Mouse (Mus musculus) neural tube, embryonic 14.5 days (tissue): Measurements from ENCODE around the gene 1700019N19Rik. TPM values are rescaled to one million over a fixed set of nuclear protein-coding genes. Genes with fewer than 3 reads are reported as not detected.
A peak's percentile ranks its signal among the peaks of the same experiment; 100 is the strongest.

Source experiments
- ATAC-seq: fragments of 200-750 bp; cut with Nextera tagmentation; 2 replicates; pipeline ENCODE4 v1.8.0; 2017; ENCODE audit warnings: low read depth, mild to moderate bottlenecking, moderate TSS enrichment, moderate library complexity
- H3K27ac ChIP-seq: fragments of 300-500 bp; sonication (generic); 2 replicates; pipeline ENCODE4 v1.5.1; 2014; ENCODE audit warnings: low read depth, mild to moderate bottlenecking, control low read depth, low read length, moderate library complexity, mixed read lengths
- H3K27me3 ChIP-seq: fragments of 300-500 bp; sonication (generic); 2 replicates; pipeline ENCODE4 v1.6.1; 2014; ENCODE audit warnings: low read length; ENCODE audit not compliant: control insufficient read depth, insufficient read depth
- H3K36me3 ChIP-seq: fragments of 300-500 bp; sonication (generic); 2 replicates; pipeline ENCODE4 v1.6.1; 2014; ENCODE audit warnings: low read length, mixed read lengths; ENCODE audit not compliant: control insufficient read depth, insufficient read depth
- H3K4me1 ChIP-seq: fragments of 300-500 bp; sonication (generic); 2 replicates; pipeline ENCODE4 v1.6.1; 2014; ENCODE audit warnings: low read length; ENCODE audit not compliant: control insufficient read depth, insufficient read depth
- H3K4me2 ChIP-seq: fragments of 300-500 bp; sonication (generic); 2 replicates; pipeline ENCODE4 v1.6.1; 2014; ENCODE audit warnings: mild to moderate bottlenecking, low read depth, low read length, control low read depth
- H3K4me3 ChIP-seq: fragments of 300-500 bp; sonication (generic); 2 replicates; pipeline ENCODE4 v1.5.1; 2014; ENCODE audit warnings: low read depth, low read length, control low read depth, mixed read lengths
- H3K9ac ChIP-seq: fragments of 300-500 bp; sonication (generic); replicated peaks from 2 replicates; pipeline ENCODE4 v1.6.1; 2014; ENCODE audit warnings: low read depth, mild to moderate bottlenecking, control low read depth, low read length, mixed read lengths
- H3K9me3 ChIP-seq: fragments of 300-500 bp; sonication (generic); 2 replicates; pipeline ENCODE4 v1.6.1; 2016; ENCODE audit warnings: low read length; ENCODE audit not compliant: control insufficient read depth
- WGBS: fragments of 180-500 bp; shearing (Covaris S2); extraction: QIAGEN DNeasy Blood & Tissue Kit; methylation state at CpG from one replicate; pipeline ENCODE4 v1.1.7; 2014; 5-methylcytosine and 5-hydroxymethylcytosine counted together
- polyA plus RNA-seq: library from polyadenylated mRNA; unstranded; fragments of >200 nt; fragmentation: Nextera tagmentation; extraction: Ambion mirVana; gene quantifications from 2 replicates; pipeline ENCODE4 v1.2.1, GENCODE M21; 2014

The 1700019N19Rik gene
- polyA plus RNA-seq, 1 experiment from 2014 or later, result not detected

DNA sequence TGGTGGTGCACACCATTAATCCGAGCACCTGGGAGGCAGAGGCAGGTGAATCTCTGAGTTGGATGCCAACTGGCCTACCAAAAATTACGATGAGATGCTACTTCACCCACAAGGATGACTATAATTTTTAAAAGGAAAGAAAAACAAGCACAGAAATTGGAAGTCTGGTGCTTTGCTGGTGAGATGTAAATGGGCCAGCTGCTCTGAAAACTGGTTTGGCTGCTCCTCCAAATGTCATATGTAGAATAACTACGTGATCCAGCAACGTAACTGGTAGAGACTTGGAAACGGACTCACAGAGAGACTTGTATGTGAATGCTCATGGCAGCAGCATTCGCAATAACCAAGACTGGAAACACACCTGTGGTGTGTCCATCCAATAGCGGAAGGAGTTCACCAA lies 35.9 kb upstream of the 1700019N19Rik start:
- Histone ChIP-seq H3K4me3 (no peak overlapping the region), H3K4me1 (peaks cover 26% of the 10 kb centered on the region), H3K27ac (peak overlapping the region; percentile 67), H3K36me3 (no peaks in the 10 kb centered on the region), H3K4me2 (no peak overlapping the region), H3K9me3 (no peaks in the 10 kb centered on the region), H3K27me3 (no peaks in the 10 kb centered on the region), H3K9ac (no peak overlapping the region)
- 87% methylated on average over 7 of the region's 7 CpGs for WGBS
- ATAC-seq, result no peak

DNA sequence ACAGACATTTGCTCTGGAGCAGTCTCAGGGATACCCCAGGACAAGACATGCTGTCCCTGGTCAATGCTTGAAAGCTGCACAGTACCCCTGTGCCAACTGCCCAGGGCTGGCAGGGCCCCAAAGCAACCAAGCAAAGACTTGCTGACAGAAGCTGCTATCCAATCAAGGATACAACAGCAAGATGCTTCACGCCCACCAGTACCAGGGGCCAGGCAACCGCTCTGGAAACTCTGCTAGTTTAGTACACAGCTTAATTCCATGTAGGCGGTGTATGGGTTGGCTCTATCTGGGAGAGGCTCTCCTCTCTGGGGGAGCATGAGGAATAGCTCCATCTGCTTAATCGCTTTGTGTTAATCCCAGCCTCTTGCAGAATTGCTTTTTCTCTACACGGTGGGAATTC lies 35.3 kb upstream of the 1700019N19Rik start:
- H3K36me3 ChIP-seq, result no peaks in the 10 kb centered on the region
- H3K4me3 ChIP-seq, result no peak overlapping the region
- no peak overlapping the region for H3K4me2 ChIP-seq
- peaks cover 22% of the 10 kb centered on the region for H3K4me1 ChIP-seq
- H3K27ac ChIP-seq, result peak overlapping the region; percentile 67
- ATAC-seq, result peak; percentile 73
- 47% methylated on average over 5 of the region's 5 CpGs for WGBS
- H3K9ac ChIP-seq, result no peak overlapping the region
- H3K27me3 ChIP-seq, result no peaks in the 10 kb centered on the region
- H3K9me3 ChIP-seq, result no peaks in the 10 kb centered on the region

DNA sequence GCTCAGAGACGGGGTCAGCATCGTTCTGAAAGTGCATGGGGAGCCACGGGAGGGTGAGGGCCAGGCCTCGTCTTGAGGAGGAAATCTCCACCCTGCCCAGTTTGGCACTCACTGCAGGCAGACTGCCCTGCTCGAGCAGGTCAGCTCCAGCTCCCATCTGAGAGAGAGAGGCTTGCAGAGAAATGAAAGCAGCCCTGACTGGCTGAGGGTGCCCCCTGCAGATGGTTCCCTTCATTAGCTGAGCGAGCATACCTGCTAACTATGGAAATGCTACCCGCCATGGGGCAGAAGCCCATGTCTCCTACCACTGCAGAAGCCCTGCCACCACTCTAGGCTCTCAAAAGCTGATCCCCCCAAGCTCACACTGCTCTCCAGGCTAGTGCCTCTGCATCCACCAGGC lies 33.4 kb upstream of the 1700019N19Rik start:
- Histone ChIP-seq H3K27ac (no peak overlapping the region), H3K9ac (no peak overlapping the region), H3K36me3 (no peaks in the 10 kb centered on the region), H3K4me3 (no peak overlapping the region), H3K27me3 (no peaks in the 10 kb centered on the region), H3K9me3 (no peaks in the 10 kb centered on the region), H3K4me2 (no peak overlapping the region), H3K4me1 (peaks cover 20% of the 10 kb centered on the region)
- 57% methylated on average over 7 of the region's 7 CpGs for WGBS
- ATAC-seq, result no peak

DNA sequence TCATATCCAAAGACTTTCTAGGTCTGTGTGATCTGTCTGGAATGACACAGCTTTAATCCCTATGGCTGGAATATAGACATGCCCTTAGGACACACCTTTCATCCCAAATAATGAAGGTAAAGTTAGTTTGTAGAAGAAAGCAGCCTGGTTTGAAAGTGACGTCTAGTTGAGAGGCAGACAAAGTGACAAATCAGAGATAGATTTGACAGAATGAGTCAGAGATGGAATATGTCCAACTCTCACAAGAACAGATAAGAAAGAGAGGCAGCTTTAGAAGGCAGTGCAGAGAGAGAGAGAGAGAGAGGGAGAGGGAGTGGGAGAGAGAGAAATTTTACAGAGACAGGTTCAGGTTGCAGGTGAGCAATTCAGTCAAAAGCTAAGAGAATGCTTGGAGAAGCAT lies 30.1 kb upstream of the 1700019N19Rik start:
- Histone ChIP-seq H3K4me2 (no peak overlapping the region), H3K27ac (no peak overlapping the region), H3K27me3 (no peaks in the 10 kb centered on the region), H3K4me3 (no peak overlapping the region), H3K36me3 (no peaks in the 10 kb centered on the region; the same call in 1 of the 2 replicates), H3K4me1 (peaks cover 7% of the 10 kb centered on the region; the same call in 1 of the 2 replicates), H3K9ac (no peak overlapping the region), H3K9me3 (no peaks in the 10 kb centered on the region)
- WGBS, result 91% methylated on average over 1 of the region's 1 CpGs
- ATAC-seq, result no peak

DNA sequence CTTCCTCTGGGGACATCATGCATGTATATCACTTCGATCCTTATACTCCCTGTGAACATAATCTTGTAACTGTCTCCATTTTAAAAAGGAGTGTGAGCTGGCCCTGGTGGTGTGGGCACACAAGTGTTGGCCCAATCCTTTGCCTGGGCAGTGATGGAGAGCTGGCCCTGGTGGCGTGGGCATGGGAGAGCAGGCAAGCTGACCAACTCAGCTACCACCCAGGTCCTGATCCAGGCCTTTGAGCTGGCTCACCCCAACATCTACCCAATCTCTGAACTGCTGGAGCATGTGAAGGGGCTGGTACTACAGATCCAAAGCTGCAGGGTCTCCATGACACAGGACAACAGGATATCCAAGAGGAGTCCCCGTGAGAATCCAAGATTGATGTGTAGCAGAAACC lies 29.0 kb upstream of the 1700019N19Rik start:
- H3K27me3 ChIP-seq, result no peaks in the 10 kb centered on the region
- WGBS, result 76% methylated on average over 3 of the region's 3 CpGs
- H3K36me3 ChIP-seq, result no peaks in the 10 kb centered on the region; the same call in 1 of the 2 replicates
- H3K4me1 ChIP-seq, result peaks cover 7% of the 10 kb centered on the region; the same call in 1 of the 2 replicates
- H3K4me2 ChIP-seq, result no peak overlapping the region
- H3K4me3 ChIP-seq, result no peak overlapping the region
- H3K9me3 ChIP-seq, result no peaks in the 10 kb centered on the region
- no peak overlapping the region for H3K27ac ChIP-seq
- ATAC-seq, result no peak
- H3K9ac ChIP-seq, result no peak overlapping the region

DNA sequence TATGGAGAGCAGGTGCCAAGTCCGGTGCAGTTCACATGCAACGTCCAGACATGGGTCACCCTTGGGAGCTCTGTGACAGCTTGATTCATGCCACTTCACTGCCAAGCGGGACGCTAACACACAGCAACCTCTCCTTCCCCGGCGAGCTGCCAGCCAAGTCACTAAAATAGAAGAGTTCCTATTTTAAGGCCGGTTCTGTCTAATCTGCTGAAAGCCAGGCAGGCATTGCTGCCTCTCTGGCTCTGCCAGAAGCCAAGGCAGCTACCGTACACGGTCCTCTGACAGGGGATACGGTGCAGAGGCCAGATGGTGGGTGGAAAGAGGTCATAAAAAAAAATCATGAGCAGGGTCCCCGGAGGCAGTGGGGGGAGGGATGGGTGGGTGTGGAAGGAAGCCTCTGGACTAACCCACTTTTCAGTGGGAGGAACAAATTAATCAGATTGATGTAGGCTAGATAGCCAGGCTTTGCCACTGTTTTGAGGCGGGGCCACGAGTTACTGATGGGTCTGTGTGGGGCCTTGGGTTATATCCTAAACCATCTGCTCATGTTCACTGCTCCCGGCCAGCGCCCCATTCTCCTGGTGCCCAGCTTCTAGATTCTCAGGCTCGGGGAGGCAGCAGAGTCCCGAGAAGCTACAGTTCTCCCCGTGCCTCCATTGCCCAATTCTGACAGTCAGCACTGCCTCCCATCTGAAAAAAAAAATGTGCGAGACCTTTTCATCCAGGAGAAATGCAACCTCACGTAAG lies 28.4 kb upstream of the 1700019N19Rik start:
- WGBS, result 25% methylated on average over 20 of the region's 20 CpGs

DNA sequence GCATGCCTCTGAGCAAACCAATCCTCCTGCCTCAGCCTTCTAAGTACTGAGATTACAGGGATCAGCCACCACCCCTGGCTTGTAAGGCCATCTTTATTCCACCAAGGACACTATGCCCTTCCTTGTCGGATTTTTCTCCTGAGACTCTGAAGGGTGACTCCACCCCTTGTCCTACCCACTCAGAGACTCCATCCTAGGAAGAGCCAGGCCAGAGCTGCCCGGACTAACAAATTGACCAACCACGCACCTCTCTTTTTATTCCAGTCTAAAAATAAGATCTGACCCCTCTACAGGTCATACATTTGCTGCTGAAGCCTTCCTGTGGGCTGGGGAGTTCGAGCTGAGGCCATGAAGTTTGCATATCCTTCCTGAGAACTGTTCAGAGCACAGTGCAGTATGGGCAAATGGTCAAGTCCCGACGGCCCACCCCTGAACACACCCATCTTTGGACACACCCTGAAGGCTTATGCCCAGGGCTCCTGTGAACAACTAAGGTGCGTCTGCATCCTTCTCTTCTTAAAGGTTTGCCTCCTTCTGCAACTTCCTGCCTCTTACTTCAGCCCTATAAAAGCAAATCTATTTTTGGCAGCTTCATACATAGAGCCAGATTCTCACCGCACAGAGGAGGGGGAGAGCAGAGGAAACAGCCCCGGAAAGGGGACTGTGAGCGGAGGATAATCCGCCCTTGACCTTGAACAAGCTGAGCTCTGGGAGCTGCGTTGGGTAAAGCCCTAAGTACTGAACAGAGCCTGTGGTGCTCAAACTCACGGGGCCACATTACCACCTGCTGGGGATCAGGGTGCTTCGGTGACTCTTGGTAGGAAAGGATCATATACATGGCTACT lies 24.5 kb upstream of the 1700019N19Rik start:
- H3K36me3 ChIP-seq, result no peaks in the 10 kb centered on the region; the same call in none of the 2 replicates
- H3K4me3 ChIP-seq, result no peak overlapping the region
- H3K27ac ChIP-seq, result no peak overlapping the region
- H3K9me3 ChIP-seq, result no peaks in the 10 kb centered on the region
- H3K9ac ChIP-seq, result no peak overlapping the region
- H3K27me3 ChIP-seq, result no peaks in the 10 kb centered on the region
- no peak for ATAC-seq
- 87% methylated on average over 14 of the region's 14 CpGs for WGBS
- peaks cover 11% of the 10 kb centered on the region; the same call in 1 of the 2 replicates for H3K4me1 ChIP-seq
- no peak overlapping the region for H3K4me2 ChIP-seq

More for the DNA sequence above, 28.4 kb upstream of the 1700019N19Rik start:
- Histone ChIP-seq H3K4me2 (no peak overlapping the region), H3K36me3 (no peaks in the 10 kb centered on the region; the same call in none of the 2 replicates), H3K9me3 (no peaks in the 10 kb centered on the region), H3K4me1 (peaks cover 7% of the 10 kb centered on the region; the same call in 1 of the 2 replicates), H3K4me3 (no peak overlapping the region), H3K27me3 (no peaks in the 10 kb centered on the region), H3K27ac (peak overlapping the region; percentile 48; the same call in 1 of the 2 replicates), H3K9ac (no peak overlapping the region)
- ATAC-seq, result peak; percentile 60; the same call in 1 of the 2 replicates

DNA sequence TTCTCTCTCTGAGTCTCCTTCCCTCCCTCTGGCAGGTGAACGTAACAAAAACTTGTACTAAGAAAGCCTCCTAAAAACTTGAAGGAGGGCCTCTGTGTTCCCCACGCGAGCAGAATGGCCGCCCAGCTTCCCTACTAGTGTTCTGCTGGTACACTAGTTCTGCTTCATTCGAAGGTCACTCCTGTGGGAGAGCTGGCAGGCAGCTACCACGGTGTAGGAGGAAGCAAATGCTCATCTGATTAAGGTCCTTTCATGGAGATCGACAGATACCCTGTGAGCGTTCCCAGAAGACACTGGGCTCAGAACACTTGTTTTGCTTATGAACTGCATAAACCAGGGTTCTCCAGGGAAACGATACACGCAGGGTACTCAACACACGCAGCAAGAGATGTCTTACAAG lies 23.1 kb upstream of the 1700019N19Rik start:
- no peak overlapping the region for H3K9ac ChIP-seq
- H3K9me3 ChIP-seq, result no peaks in the 10 kb centered on the region
- H3K4me1 ChIP-seq, result 0 out of 2 replicates have a peak, but pooled peaks cover 3% of the 10 kb centered on the region
- no peak overlapping the region for H3K4me2 ChIP-seq
- H3K4me3 ChIP-seq, result no peak overlapping the region
- WGBS, result 87% methylated on average over 11 of the region's 11 CpGs
- H3K27ac ChIP-seq, result no peak overlapping the region
- ATAC-seq, result no peak
- no peaks in the 10 kb centered on the region for H3K27me3 ChIP-seq
- no peaks in the 10 kb centered on the region; the same call in none of the 2 replicates for H3K36me3 ChIP-seq
